Mouse (Mus musculus) limb, embryonic 12.5 days (tissue): ENCODE measurements around the gene Pqlc3. TPM values are rescaled to one million over a fixed set of nuclear protein-coding genes. Genes with fewer than 3 reads are reported as not detected.

Source experiments
- ATAC-seq: fragments of 200-750 bp; cut with Nextera tagmentation; 2 replicates; pipeline ENCODE4 v1.8.0; 2017; ENCODE audit warnings: low read depth, moderate TSS enrichment; ENCODE audit not compliant: insufficient number of reproducible peaks, insufficient read depth, low FRiP score, low TSS enrichment
- H3K27ac ChIP-seq: fragments of 300-500 bp; sonication (generic); 2 replicates; pipeline ENCODE4 v1.5.1; 2016; ENCODE audit warnings: mild to moderate bottlenecking, moderate library complexity
- H3K27me3 ChIP-seq: fragments of 300-500 bp; sonication (generic); 2 replicates; pipeline ENCODE4 v1.6.1; 2016; ENCODE audit warnings: mild to moderate bottlenecking, moderate library complexity
- H3K36me3 ChIP-seq: fragments of 300-500 bp; sonication (generic); 2 replicates; pipeline ENCODE4 v1.6.1; 2016; ENCODE audit warnings: mild to moderate bottlenecking, moderate library complexity
- H3K4me1 ChIP-seq: fragments of 300-500 bp; sonication (generic); replicated peaks from 2 replicates; pipeline ENCODE4 v1.6.1; 2016
- H3K4me2 ChIP-seq: fragments of 300-500 bp; sonication (generic); 2 replicates; pipeline ENCODE4 v1.6.1; 2016; ENCODE audit warnings: mild to moderate bottlenecking, moderate library complexity
- H3K4me3 ChIP-seq: fragments of 300-500 bp; sonication (generic); replicated peaks from 2 replicates; pipeline ENCODE4 v1.5.1; 2016; ENCODE audit warnings: mild to moderate bottlenecking
- H3K9ac ChIP-seq: fragments of 300-500 bp; sonication (generic); replicated peaks from 2 replicates; pipeline ENCODE4 v1.6.1; 2016; ENCODE audit warnings: mild to moderate bottlenecking, moderate library complexity
- H3K9me3 ChIP-seq: fragments of 300-500 bp; sonication (generic); 2 replicates; pipeline ENCODE4 v1.6.1; 2016; ENCODE audit warnings: mild to moderate bottlenecking, moderate library complexity
- WGBS: fragments of 180-500 bp; shearing (Covaris S2); methylation state at CpG from one replicate; pipeline ENCODE4 v1.1.7; 2016; 5-methylcytosine and 5-hydroxymethylcytosine counted together
- polyA plus RNA-seq: library from polyadenylated mRNA; unstranded; fragments of >200 nt; fragmentation: Nextera tagmentation; extraction: Ambion mirVana; gene quantifications from 2 replicates; pipeline ENCODE4 v1.2.1, GENCODE M21; 2016

Pqlc3 gene
- polyA plus RNA-seq, 1 experiment from 2014 or later, result 6.0 TPM

DNA sequence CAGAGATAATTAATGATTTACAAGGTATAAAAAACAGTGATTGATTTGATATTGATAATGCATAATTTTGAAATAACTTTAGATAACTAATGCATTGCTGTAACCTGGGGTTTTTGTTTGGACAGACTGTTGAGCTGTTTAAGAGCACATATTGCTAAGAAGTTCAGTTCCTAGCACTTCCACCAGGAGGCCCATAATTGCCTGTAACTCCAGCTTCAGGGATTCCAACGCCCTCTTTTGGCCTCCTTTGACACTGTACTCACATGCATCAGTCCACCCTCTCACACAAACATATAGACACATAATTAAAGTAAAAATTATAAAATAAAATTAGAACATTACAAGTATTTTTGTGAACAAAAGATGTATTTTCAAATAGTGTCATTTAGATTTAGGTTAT, 41.4 kb downstream of the Pqlc3 start:
- H3K4me3 ChIP-seq, result no peak overlapping the region
- H3K9ac ChIP-seq, result no peak overlapping the region
- no peaks in the 10 kb centered on the region for H3K9me3 ChIP-seq
- no peaks in the 10 kb centered on the region for H3K4me1 ChIP-seq
- ATAC-seq, result no peak
- no peaks in the 10 kb centered on the region for H3K27me3 ChIP-seq
- H3K27ac ChIP-seq, result no peak overlapping the region
- no peak overlapping the region for H3K4me2 ChIP-seq
- H3K36me3 ChIP-seq, result peaks cover 63% of the 10 kb centered on the region
- WGBS, result 54% methylated on average over 1 of the region's 1 CpGs

DNA sequence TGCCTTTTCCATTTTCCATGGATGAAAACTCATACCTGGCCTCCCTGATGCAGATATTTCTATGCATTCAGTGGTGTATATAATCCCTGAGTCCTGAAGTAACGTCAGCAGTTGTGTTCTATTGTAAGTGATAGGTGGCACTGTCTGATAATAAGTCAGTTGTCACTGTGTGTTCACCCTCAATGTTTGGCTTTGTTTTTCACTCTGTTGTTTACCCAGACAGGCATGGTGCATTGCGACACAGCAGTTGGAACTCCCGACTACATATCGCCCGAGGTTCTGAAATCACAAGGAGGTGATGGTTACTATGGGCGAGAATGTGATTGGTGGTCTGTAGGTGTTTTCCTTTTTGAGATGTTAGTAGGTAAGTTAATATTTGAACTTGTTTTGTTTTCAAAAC, 52.0 kb downstream of the Pqlc3 start:
- peaks cover 34% of the 10 kb centered on the region for H3K36me3 ChIP-seq
- no peak for ATAC-seq
- no peaks in the 10 kb centered on the region for H3K9me3 ChIP-seq
- H3K4me2 ChIP-seq, result no peak overlapping the region
- H3K27me3 ChIP-seq, result no peaks in the 10 kb centered on the region
- WGBS, result 90% methylated on average over 6 of the region's 6 CpGs
- H3K9ac ChIP-seq, result no peak overlapping the region
- no peaks in the 10 kb centered on the region for H3K4me1 ChIP-seq
- H3K27ac ChIP-seq, result no peak overlapping the region
- H3K4me3 ChIP-seq, result no peak overlapping the region

DNA sequence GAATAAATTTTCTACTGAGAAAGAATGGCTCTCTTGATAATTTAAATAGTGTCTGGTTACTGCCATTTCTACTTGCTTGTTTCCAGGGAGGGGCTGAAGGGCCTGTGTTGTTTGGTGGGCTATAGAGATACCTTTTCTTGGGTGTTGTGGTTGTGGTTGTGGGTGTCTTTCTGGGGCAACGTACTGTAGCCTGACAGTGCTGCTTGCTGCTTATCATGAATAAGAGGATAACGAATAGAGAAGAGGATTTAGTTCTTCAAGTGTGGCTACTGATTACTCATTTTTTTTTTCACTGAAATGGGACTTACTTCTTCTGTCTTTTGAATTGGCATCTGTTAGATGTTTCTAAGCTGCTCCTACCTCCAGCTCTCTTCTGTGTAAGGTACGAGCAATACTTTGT, 58.2 kb downstream of the Pqlc3 start:
- no peak overlapping the region for H3K4me3 ChIP-seq
- no peaks in the 10 kb centered on the region for H3K9me3 ChIP-seq
- H3K27me3 ChIP-seq, result no peaks in the 10 kb centered on the region
- no peak overlapping the region for H3K4me2 ChIP-seq
- 90% methylated on average over 3 of the region's 3 CpGs for WGBS
- H3K9ac ChIP-seq, result no peak overlapping the region
- no peaks in the 10 kb centered on the region for H3K4me1 ChIP-seq
- H3K27ac ChIP-seq, result no peak overlapping the region
- H3K36me3 ChIP-seq, result peaks cover 25% of the 10 kb centered on the region
- no peak for ATAC-seq

Other genes with a start within 250 kb of the Pqlc3 start
- 6.4 and 8.1 TPM in 2 replicates for gene Greb1, start 199.5 kb downstream of the Pqlc3 start, polyA plus RNA-seq
- gene E2f6, start 189.4 kb downstream of the Pqlc3 start, polyA plus RNA-seq, result 75.8 and 76.6 TPM in 2 replicates
- gene Rock2, start 105.5 kb downstream of the Pqlc3 start, polyA plus RNA-seq, result 16.5 and 18.4 TPM in 2 replicates
- 0.75 and 1.1 TPM in 2 replicates for gene 2410004P03Rik, start 11.3 kb upstream of the Pqlc3 start, polyA plus RNA-seq
- 0.50 and 0.55 TPM in 2 replicates for gene Kcnf1, start 176.5 kb upstream of the Pqlc3 start, polyA plus RNA-seq